In the genomic region with DNA sequence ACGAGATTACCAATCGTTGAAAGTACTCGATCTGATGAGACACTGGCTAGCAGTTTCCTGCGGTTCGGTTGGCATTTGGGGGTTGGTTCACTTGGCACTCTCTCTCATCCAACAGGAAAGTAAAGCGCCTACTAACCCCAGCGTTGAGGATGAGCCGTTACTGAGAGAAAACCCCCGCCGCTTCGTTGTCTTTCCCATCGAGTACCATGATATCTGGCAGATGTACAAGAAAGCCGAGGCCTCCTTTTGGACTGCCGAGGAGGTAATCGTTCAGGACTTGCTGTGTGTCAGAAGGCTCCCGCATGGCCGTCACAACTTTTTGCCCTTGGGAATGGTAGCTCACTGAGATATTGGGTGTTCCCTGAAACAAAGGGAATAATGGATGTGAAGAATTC, we compare ENCODE assay signal across 7 mouse cellular contexts. TPM values are rescaled to one million over a fixed set of nuclear protein-coding genes. Genes with fewer than 3 reads are reported as not detected.
A peak's percentile ranks its signal among the peaks of the same experiment; 100 is the strongest.
DNase-seq lines count a peak whose midpoint lies in the region; ATAC-seq and TF ChIP-seq lines count a peak whose summit lies in the region.

No protein-coding gene starts in this region.

- no peak for DNase-seq in lung, postnatal 25 days (ENCODE audit: low spot score)
- no peak for DNase-seq in limb, embryonic 10.5 days (ENCODE audit: low spot score)
- DNase-seq in frontal cortex, postnatal 36 days (ENCODE audit: low spot score in 2 of 2) = no peak
- DNase-seq in cerebellum, postnatal 4 days (ENCODE audit: low spot score in 2 of 2) = no peak

- WGBS in lung, embryonic 16.5 days = under 1% methylated on average over 17 of the region's 17 CpGs
- WGBS in limb, embryonic 10.5 days = 1% methylated on average over 17 of the region's 17 CpGs
- WGBS in small intestine, adult 2 months = 1% methylated on average over 17 of the region's 17 CpGs

- peak overlapping the region; percentile 86 for H3K4me3 ChIP-seq in lung, embryonic 16.5 days (ENCODE audit: low read length)
- peak overlapping the region; percentile 57 for H3K4me3 ChIP-seq in embryonic fibroblast, embryonic 13.5 days (ENCODE audit: insufficient read depth, low read length)
- peak overlapping the region; percentile 86 for H3K4me3 ChIP-seq in limb, embryonic 10.5 days
- peak overlapping the region; percentile 83 for H3K4me3 ChIP-seq in small intestine, adult 2 months (ENCODE audit: low read depth, low read length)

- peaks cover 10% of the 10 kb centered on the region for H3K36me3 ChIP-seq in lung, embryonic 16.5 days (ENCODE audit: control insufficient read depth, insufficient read depth, low read length)
- H3K36me3 ChIP-seq in limb, embryonic 10.5 days = peaks cover 45% of the 10 kb centered on the region
- H3K36me3 ChIP-seq in small intestine, adult 2 months (ENCODE audit: control insufficient read depth, insufficient read depth, low read length) = peaks cover 4% of the 10 kb centered on the region; the same call in 1 of the 2 replicates

- no peaks in the 10 kb centered on the region for H3K27me3 ChIP-seq in lung, embryonic 16.5 days (ENCODE audit: control insufficient read depth, insufficient read depth, low read depth, low read length)
- H3K27me3 ChIP-seq in limb, embryonic 10.5 days (ENCODE audit: low read depth, poor library complexity, severe bottlenecking) = no peaks in the 10 kb centered on the region
- H3K27me3 ChIP-seq in small intestine, adult 2 months (ENCODE audit: control insufficient read depth, insufficient read depth, low read length) = no peaks in the 10 kb centered on the region

- peaks cover 32% of the 10 kb centered on the region for H3K4me1 ChIP-seq in lung, embryonic 16.5 days (replicated peaks; ENCODE audit: control insufficient read depth, insufficient read depth, low read length)
- H3K4me1 ChIP-seq in embryonic fibroblast, embryonic 13.5 days (ENCODE audit: control insufficient read depth, insufficient read depth, low read length) = peaks cover 8% of the 10 kb centered on the region; the same call in 1 of the 2 replicates
- H3K4me1 ChIP-seq in limb, embryonic 10.5 days = peaks cover 46% of the 10 kb centered on the region
- H3K4me1 ChIP-seq in small intestine, adult 2 months (ENCODE audit: control insufficient read depth, insufficient read depth, insufficient read length, low read length) = peaks cover 10% of the 10 kb centered on the region

- no peak for TF ChIP-seq CTCF in embryonic fibroblast, embryonic 13.5 days (IDR thresholded peaks at IDR 0.05; ENCODE audit: borderline replicate concordance, insufficient read depth, low read length)
- TF ChIP-seq CTCF in small intestine, adult 2 months (IDR thresholded peaks at IDR 0.05; ENCODE audit: extremely low read depth, insufficient read length, insufficient replicate concordance, low read depth, low read length) = no peak

- no peak for ATAC-seq in lung, embryonic 16.5 days (ENCODE audit: low read depth)

- peak overlapping the region; percentile 81 for H3K4me2 ChIP-seq in lung, embryonic 16.5 days (ENCODE audit: low read depth, low read length)

- peak; percentile 41; the same call in 1 of the 2 replicates for TF ChIP-seq POLR2A in embryonic fibroblast, embryonic 13.5 days (IDR thresholded peaks at IDR 0.05; ENCODE audit: low read depth, low read length)
- no peak for TF ChIP-seq POLR2A in small intestine, adult 2 months (IDR thresholded peaks at IDR 0.05; ENCODE audit: low read depth, low read length)

- H3K27ac ChIP-seq in lung, embryonic 16.5 days (ENCODE audit: low read length) = peak overlapping the region; percentile 83
- peak overlapping the region; percentile 3 for H3K27ac ChIP-seq in embryonic fibroblast, embryonic 13.5 days (ENCODE audit: insufficient read depth, low read length)
- H3K27ac ChIP-seq in limb, embryonic 10.5 days = peak overlapping the region; percentile 98
- no peak overlapping the region for H3K27ac ChIP-seq in small intestine, adult 2 months (ENCODE audit: insufficient read depth, low read depth, low read length)

- H3K9me3 ChIP-seq in lung, embryonic 16.5 days (ENCODE audit: control insufficient read depth, low read length) = no peaks in the 10 kb centered on the region
- H3K9me3 ChIP-seq in limb, embryonic 10.5 days (replicated peaks) = no peaks in the 10 kb centered on the region

- peak overlapping the region; percentile 86 for H3K9ac ChIP-seq in lung, embryonic 16.5 days (ENCODE audit: low read length)

RNA-seq across cellular contexts. Expression of gene Rrm2, which starts 0.8 kb away (rescaled TPM):
- 196 and 207 TPM in 2 replicates for polyA plus RNA-seq in lung, embryonic 16.5 days (2015; fragmentation: Nextera tagmentation; extraction: Ambion mirVana)
- 102 and 106 TPM in 2 replicates for polyA plus RNA-seq in embryonic fibroblast, embryonic 13.5 days (2011; ENCODE audit: insufficient read length, low read depth, missing spikeins)
- polyA plus RNA-seq in limb, embryonic 10.5 days (2016; fragmentation: Nextera tagmentation; extraction: Ambion mirVana) = 631 and 705 TPM in 2 replicates
- 3.5 and 5.9 TPM in 2 replicates for polyA plus RNA-seq in small intestine, adult 2 months (2012; rRNA removed)

RNA-seq across cellular contexts. Expression of gene Cys1, which starts 27.2 kb away (rescaled TPM):
- 1.6 and 2.4 TPM in 2 replicates for polyA plus RNA-seq in lung, embryonic 16.5 days (2015; fragmentation: Nextera tagmentation; extraction: Ambion mirVana)
- 1.4 and 3.4 TPM in 2 replicates for polyA plus RNA-seq in embryonic fibroblast, embryonic 13.5 days (2011; ENCODE audit: insufficient read length, low read depth, missing spikeins)
- polyA plus RNA-seq in limb, embryonic 10.5 days (2016; fragmentation: Nextera tagmentation; extraction: Ambion mirVana) = 0.21 TPM in 1 of 2 replicates, not detected in the other
- polyA plus RNA-seq in small intestine, adult 2 months (2012; rRNA removed) = 2.2 and 2.9 TPM in 2 replicates

RNA-seq across cellular contexts. Expression of gene Klf11, which starts 57.7 kb away (rescaled TPM):
- 15.7 and 15.8 TPM in 2 replicates for polyA plus RNA-seq in lung, embryonic 16.5 days (2015; fragmentation: Nextera tagmentation; extraction: Ambion mirVana)
- polyA plus RNA-seq in embryonic fibroblast, embryonic 13.5 days (2011; ENCODE audit: insufficient read length, low read depth, missing spikeins) = 3.2 and 5.9 TPM in 2 replicates
- polyA plus RNA-seq in limb, embryonic 10.5 days (2016; fragmentation: Nextera tagmentation; extraction: Ambion mirVana) = 8.4 and 9.5 TPM in 2 replicates
- 1.7 and 4.2 TPM in 2 replicates for polyA plus RNA-seq in small intestine, adult 2 months (2012; rRNA removed)

Comparison
In these comparisons a context has a peak if more than half of its experiments do, and no peak if none do; other contexts are left out.
1. RNA of gene Rrm2, which starts 0.8 kb away (polyA plus RNA-seq): 631 to 705 TPM in limb, embryonic 10.5 days, 196 to 207 TPM in lung, embryonic 16.5 days and 102 to 106 TPM in embryonic fibroblast, embryonic 13.5 days; 3.5 to 5.9 TPM in small intestine, adult 2 months; every median in the first group is over 10 times any median in the second.
2. Peak in every context shown above with its lines, with median percentiles within 50 percentile points of each other: H3K4me3 ChIP-seq.